In genomic region chr3:146939391-146940250, GRCm38 (mm10) we compare ENCODE assay signal across 7 mouse cellular contexts.
DNase-seq lines count a peak whose midpoint lies in the region; ATAC-seq and TF ChIP-seq lines count a peak whose summit lies in the region.

No protein-coding gene starts in this region.

- H3K27me3 ChIP-seq in lung, embryonic 15.5 days = no peaks in the 10 kb centered on the region
- no peaks in the 10 kb centered on the region for H3K27me3 ChIP-seq in liver, embryonic 11.5 days (replicated peaks; ENCODE audit: control insufficient read depth, insufficient read depth, low read length)

- H3K36me3 ChIP-seq in lung, embryonic 15.5 days = no peaks in the 10 kb centered on the region
- no peaks in the 10 kb centered on the region for H3K36me3 ChIP-seq in liver, embryonic 11.5 days (ENCODE audit: control insufficient read depth, insufficient read depth, low read length)

- WGBS in lung, embryonic 15.5 days = 23% methylated on average over 21 of the region's 21 CpGs
- 37% methylated on average over 21 of the region's 21 CpGs for WGBS in lung, adult 2 months
- 34% methylated on average over 21 of the region's 21 CpGs for WGBS in liver, embryonic 11.5 days

- TF ChIP-seq CTCF in lung, adult 2 months (IDR thresholded peaks at IDR 0.05; ENCODE audit: insufficient read depth, low read length) = no peak

- H3K4me1 ChIP-seq in lung, embryonic 15.5 days = no peaks in the 10 kb centered on the region
- H3K4me1 ChIP-seq in lung, adult 2 months (ENCODE audit: control insufficient read depth, insufficient read depth, low read length) = no peaks in the 10 kb centered on the region
- H3K4me1 ChIP-seq in liver, embryonic 11.5 days (replicated peaks; ENCODE audit: control insufficient read depth, insufficient read depth, low read length) = no peaks in the 10 kb centered on the region

- no peak overlapping the region for H3K27ac ChIP-seq in lung, embryonic 15.5 days
- H3K27ac ChIP-seq in liver, embryonic 11.5 days (ENCODE audit: low read depth, low read length) = no peak overlapping the region

- H3K9me3 ChIP-seq in lung, embryonic 15.5 days = no peaks in the 10 kb centered on the region
- H3K9me3 ChIP-seq in liver, embryonic 11.5 days (ENCODE audit: control insufficient read depth, low read length) = no peaks in the 10 kb centered on the region

- no peak overlapping the region for H3K4me3 ChIP-seq in lung, embryonic 15.5 days
- H3K4me3 ChIP-seq in lung, adult 2 months (replicated peaks; ENCODE audit: extremely low read depth, low read depth, low read length) = no peak overlapping the region
- no peak overlapping the region for H3K4me3 ChIP-seq in liver, embryonic 11.5 days (ENCODE audit: low read depth, low read length)

- H3K4me2 ChIP-seq in lung, embryonic 15.5 days = peak overlapping the region; percentile 35
- 0 out of 2 replicates have a peak overlapping the region, but pooled peaks have one; percentile 13 for H3K4me2 ChIP-seq in liver, embryonic 11.5 days

- TF ChIP-seq POLR2A in lung, adult 2 months (IDR thresholded peaks at IDR 0.05; ENCODE audit: borderline replicate concordance, extremely low read depth, low read depth, low read length) = no peak

- DNase-seq in lung, adult 2 months = no peak
- DNase-seq in embryo, embryonic 10 days (ENCODE audit: low spot score) = peak; percentile 80
- DNase-seq in forelimb bud, embryonic 11.5 days (ENCODE audit: low read depth, low spot score) = peak; percentile 49
- DNase-seq in liver, embryonic 11.5 days (ENCODE audit: low spot score) = no peak
- peak; percentile 46 for DNase-seq in testis, postnatal 10 days (ENCODE audit: low spot score)
- DNase-seq in spleen, adult 18-20 months = no peak

- ATAC-seq in lung, embryonic 15.5 days (ENCODE audit: borderline replicate concordance, extremely low read depth, low FRiP score, low TSS enrichment) = peak; percentile 72; the same call in 1 of the 2 replicates
- ATAC-seq in liver, embryonic 11.5 days (replicated peaks; ENCODE audit: low FRiP score) = peak; percentile 43; the same call in 1 of the 2 replicates

- H3K9ac ChIP-seq in lung, embryonic 15.5 days = no peak overlapping the region
- no peak overlapping the region for H3K9ac ChIP-seq in liver, embryonic 11.5 days (ENCODE audit: low read depth, low read length)

Comparison
In these comparisons a context has a peak if more than half of its experiments do, and no peak if none do; other contexts are left out.
1. DNase-seq: peak in embryo, embryonic 10 days (single experiment), forelimb bud, embryonic 11.5 days (single experiment) and testis, postnatal 10 days (single experiment); none in lung, adult 2 months (single experiment), liver, embryonic 11.5 days (single experiment) and spleen, adult 18-20 months (0 of 2).